Mouse (Mus musculus): ENCODE measurements around the gene Zfp426.

DNA sequence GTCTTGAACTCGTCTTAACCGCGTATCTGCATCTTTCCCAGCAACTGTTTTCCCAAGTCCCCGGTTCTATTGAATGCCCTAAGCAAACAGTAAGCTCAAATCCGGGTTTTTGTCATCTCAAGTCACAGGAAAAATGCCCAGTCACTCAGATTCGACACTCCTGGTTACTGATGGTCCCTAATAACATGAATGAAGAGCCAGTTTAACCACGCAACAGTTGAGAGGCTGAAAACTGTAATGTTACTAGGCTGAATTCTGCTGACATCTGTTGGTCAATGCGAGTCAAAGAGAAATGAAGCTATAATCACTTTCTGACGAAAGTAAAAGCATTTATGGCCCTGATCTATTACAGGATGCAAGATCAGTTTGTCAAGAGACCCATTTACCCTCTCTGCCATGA lies 735 bp upstream of the Zfp426 start:
- TF ChIP-seq POLR2A (IDR thresholded peaks at IDR 0.05; ENCODE audit: control insufficient read depth, extremely low read depth, insufficient read depth, low read length, poor library complexity) (no peak), CTCF (IDR thresholded peaks at IDR 0.05; ENCODE audit: borderline replicate concordance, control insufficient read depth, extremely low read depth, insufficient read depth, low read length, poor library complexity) (no peak)
